Mouse (Mus musculus) adrenal gland, postnatal 4 days (tissue): Measurements from ENCODE around the gene Selenof. TPM values are rescaled to one million over a fixed set of nuclear protein-coding genes. Genes with fewer than 3 reads are reported as not detected.

Experiments
- DNase-seq, 2 experiments: peaks; one replicate each; pipeline ENCODE4 v3.0.0; 2021 to 2022; ENCODE audit warnings: low spot score in 2 of 2, mixed read lengths in 2 of 2
- long read RNA-seq, 2 experiments: library from polyadenylated mRNA; stranded (forward); transcript quantifications; one replicate each; pipeline ENCODE4 v2.0.0; 2021
- total RNA-seq, 2 experiments: library from RNA; stranded (reverse); gene quantifications; 2 replicates each; pipeline ENCODE4 v1.2.3; 2021

Gene Selenof
- 100 to 1,000 TPM; 288 to 291 TPM for total RNA-seq
- long read RNA-seq, experiment 1, transcript Selenof-201 (5 exons, 1,514 nt) = major isoform, 128 of 132 reads
- long read RNA-seq, experiment 1, partial matches to known transcripts = 4 of 132 reads
- long read RNA-seq, experiment 1, other reads (novel, unspliced or antisense) = 0 of 132 reads
- long read RNA-seq, experiment 2, transcript Selenof-201 (5 exons, 1,514 nt) = major isoform, 138 of 143 reads
- long read RNA-seq, experiment 2, partial matches to known transcripts = 5 of 143 reads
- long read RNA-seq, experiment 2, other reads (novel, unspliced or antisense) = 0 of 143 reads

DNA sequence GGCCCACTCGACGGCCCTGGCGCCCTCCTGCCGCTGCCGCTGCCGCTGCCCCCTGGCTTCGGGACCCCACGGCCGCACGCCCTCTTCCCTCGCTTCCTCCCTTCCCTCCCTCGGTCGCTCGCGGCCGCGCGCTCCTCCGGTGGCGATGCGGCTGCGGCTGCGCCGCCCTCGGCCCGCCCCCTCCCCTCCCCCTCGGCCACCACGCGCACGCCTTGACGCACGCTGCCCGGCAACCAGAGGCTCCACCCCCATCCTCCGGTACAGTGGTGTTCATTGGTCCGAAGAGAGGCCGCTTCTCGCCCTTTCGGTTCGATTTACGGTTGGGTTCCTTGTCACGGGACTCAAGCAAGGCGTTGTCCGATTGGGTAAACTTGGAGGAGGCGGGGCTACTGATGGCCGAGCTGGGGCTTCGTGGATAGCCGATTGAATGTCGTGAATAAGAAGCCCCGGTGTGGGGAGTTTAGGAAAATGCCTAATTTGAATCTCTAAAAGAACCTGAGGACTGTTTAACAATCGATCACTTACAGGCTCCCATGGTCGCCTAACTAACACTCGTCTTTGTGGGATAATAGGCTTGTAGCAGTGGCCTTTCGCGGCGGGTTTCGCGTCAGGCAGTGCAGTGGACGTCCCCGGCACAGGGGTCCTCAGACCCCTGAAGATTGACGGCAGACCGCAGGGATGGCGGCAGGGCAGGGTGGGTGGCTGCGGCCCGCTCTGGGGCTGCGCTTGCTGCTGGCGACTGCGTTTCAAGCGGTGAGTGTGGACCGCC is at the start of gene Selenof, which contains the start of gene Hs2st1:
Gene Selenof (plus strand): TSS at position 258 of the 769 bp plus-strand sequence.
Gene Hs2st1 (minus strand): TSS at position 135 of the 769 bp plus-strand sequence.
- DNase-seq = peak; percentile 85 to 93

DNA sequence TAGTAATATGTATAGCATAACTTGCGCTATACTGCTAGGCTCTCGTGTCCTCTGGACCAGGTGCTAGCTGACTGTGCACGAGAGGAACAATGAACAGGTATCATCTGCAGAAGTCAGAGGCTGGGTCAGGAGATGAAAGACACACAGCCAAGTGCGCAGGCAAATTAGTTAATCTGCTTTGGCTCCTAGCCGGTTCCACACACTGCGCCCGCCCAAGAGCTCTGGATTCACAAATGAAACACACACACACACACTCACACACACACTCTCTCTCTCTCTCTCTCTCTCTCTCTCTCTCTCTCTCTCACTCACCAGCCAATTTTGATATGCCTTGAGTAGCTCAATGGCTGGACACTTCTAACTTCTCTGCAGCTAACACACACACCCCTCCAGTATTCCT is 42.2 kb upstream of the Selenof start:
- no peak for DNase-seq

GRCm38 (mm10) chr3:144531023-144531422 is 39.1 kb upstream of the Selenof start:
- DNase-seq = no peak

DNA sequence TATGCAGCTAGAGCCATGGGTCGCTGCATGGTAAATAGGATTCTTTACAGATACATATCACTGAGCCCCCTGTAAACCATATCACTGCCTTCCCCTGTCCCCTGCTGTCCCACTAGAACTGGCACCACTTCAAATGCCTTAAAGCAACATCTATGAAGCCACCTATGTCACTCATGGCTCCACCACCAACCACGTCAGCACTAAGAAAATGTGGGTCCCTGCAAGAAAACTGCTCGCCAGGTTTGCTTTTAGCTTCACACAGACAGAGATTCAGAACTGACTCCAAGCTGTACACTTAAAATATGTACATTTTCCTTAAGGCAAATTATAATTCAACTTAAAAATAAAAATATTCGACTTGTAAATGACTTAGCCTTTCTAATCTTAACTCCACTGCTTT is 35.0 kb upstream of the Selenof start:
- no peak for DNase-seq

DNA sequence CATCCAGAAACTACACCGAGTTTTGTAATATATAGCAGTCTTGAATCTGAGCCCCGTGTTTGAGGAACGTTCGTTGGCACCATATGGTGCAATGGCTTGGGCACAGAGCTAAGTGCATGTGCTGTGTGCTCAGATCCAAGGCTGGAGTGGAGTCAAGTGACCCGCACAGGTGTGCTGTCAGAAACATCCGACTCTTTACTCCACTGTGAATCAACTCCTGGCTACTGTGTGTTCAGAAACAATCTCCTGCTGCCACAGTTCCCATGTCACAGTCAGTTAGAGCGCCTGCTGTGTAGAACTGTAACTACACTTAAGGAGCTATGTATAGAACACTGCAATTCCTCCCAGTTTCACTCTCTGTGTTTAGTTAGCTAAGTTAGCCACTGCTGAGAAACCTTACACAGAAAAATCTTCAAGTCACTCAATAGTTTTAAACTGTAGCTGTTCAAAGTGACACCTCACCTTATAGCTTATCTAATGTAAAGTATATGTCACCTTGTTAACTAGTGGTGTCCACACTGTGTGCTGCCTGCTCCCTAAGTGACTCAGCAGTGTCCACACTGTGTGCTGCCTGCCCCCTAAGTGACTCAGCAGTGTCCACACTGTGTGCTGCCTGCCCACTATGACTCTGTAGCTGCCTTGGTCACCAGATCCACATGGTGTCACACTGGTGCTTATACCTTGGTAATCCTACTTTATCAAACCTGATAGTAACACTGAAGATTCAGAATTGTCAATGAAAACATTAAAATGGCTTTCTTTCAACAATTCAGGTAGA is 32.8 kb upstream of the Selenof start:
- no peak for DNase-seq

GRCm38 (mm10) chr3:144539051-144539450 is 31.1 kb upstream of the Selenof start:
- DNase-seq = no peak

DNA sequence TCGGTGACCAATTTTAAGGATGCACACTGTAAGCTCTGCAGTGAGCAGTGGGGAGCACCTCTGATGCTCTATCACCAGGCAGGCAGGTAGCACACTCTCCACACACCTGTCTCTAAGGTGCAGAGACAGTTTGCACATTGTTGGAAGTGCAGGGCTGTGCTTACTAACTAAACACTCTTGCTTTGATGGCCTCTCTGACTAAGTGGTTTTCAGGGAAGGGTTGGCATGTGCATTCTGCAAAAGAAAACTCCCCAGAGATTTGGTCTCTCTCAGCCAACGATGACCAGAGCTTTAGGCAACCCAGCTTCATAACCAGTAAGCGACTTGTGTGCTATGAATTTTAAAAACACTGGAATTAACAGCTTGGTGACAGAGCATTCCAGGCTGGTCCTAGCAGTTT is 29.3 kb upstream of the Selenof start:
- DNase-seq = no peak

GRCm38 (mm10) chr3:144541906-144542438 is 28.1 kb upstream of the Selenof start:
- DNase-seq = no peak

GRCm38 (mm10) chr3:144545152-144545551 is 25.0 kb upstream of the Selenof start:
- DNase-seq = no peak

DNA sequence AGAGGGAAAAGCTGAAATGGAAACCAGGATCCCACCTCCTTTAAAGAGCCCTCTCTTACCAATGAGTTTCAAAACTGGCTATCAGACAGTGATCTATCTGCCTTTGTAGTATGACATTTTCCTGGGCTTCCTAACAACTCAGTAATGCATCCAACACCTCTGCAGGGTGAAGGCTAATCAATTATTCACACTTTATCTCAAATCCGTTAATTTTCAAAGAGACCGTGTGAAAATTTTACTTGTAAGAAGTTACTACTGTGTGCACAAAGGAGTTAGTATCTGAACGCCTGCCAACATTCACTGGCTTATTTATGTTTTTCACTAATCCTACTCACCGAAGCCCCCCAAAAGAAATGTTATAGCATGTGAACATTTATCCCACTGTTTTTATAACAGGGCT is 24.3 kb upstream of the Selenof start:
- DNase-seq = no peak

GRCm38 (mm10) chr3:144546490-144546889 is 23.6 kb upstream of the Selenof start:
- no peak for DNase-seq

DNA sequence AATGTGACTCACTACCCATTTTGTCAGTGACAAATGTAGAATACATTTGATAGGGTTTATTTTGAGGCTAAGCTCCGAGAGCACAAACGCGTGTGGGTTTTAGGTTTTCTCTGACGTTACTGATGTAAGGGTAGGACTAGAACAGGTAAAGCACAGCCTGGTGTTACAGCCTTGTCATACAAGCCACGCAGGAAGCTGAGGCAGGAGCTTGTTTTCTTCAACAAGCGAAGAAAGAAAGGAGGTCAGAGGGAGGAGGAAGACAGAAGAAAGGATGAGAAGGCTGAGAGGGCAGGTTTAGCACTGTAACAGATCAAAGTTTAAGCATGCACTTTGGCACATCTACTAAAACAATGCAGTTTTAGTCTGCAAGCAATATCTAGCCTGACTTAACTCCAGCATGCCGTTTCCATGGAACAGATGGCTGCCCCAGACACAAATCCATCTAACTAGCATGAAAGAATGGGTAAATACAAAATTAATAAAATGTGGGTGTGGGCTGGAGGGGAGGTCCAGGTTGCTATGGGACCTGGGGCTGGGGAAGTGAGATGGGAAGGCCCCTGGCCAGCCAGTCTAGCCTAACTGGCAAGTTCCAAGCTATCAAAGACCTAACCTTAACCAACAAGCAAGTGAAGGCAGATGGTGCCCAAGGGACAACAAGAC is 21.8 kb upstream of the Selenof start:
- no peak for DNase-seq

GRCm38 (mm10) chr3:144550036-144550435 is 20.1 kb upstream of the Selenof start:
- DNase-seq = no peak

DNA sequence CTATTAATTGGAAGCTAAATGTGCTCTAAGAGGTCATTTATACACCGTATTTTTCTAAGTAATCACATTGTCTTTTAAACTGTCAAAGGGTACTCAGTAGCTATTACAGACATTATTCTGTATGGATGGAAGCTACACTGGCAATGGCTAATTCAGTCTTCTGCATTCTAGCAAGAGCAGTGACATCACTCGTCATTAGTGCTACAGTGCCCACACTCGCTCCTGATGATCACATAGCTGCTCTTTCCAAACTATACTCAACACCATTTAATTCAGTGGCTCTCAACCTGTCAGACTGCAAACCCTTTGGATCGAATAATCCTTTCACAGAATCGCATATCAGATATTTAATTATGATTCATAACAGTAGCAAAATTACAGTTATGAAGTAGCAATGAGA is 19.4 kb upstream of the Selenof start:
- DNase-seq = no peak

GRCm38 (mm10) chr3:144551416-144551815 is 18.7 kb upstream of the Selenof start:
- no peak for DNase-seq

- DNase-seq = no peak
Observed at GRCm38 (mm10) chr3:144553942-144554341, 16.2 kb upstream of the Selenof start.

DNA sequence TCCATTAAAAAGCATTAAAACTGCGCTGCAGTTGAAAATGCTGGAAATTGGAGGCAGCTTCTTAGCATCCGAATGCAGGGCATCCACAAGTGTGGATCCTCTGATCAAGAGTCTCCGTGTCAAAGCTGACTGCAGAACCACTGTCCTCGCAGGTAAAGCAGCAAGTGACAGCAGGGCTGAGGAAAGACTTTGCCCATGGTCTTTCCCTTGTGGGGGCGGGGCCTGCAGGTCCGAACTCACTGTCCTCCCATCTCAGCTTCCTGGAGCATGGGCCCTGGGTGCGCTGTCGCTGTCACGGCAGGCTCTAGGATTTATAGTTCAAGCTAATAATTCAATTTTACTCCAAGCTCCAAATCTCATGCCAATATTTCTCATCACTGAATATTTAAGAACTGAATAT is 15.6 kb upstream of the Selenof start:
- no peak for DNase-seq

DNA sequence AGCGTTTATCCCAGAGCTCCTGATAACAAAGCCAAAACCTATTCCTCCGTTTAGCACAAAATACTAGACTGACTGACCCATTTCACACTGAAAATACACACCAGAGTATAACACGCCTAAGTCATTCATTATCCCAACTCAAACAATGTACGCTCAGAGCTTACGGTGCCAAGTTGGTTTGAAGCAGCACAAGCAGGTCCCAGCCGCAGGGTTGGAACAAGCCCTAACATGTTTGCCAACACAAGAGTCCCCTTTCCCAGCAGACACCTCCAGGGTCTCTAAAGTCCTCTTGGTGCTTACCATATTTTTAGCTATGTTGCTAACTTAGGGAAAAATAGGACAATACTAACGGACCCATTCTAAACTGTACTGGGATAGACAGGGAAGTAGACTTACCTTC is 15.0 kb upstream of the Selenof start:
- no peak for DNase-seq

DNA sequence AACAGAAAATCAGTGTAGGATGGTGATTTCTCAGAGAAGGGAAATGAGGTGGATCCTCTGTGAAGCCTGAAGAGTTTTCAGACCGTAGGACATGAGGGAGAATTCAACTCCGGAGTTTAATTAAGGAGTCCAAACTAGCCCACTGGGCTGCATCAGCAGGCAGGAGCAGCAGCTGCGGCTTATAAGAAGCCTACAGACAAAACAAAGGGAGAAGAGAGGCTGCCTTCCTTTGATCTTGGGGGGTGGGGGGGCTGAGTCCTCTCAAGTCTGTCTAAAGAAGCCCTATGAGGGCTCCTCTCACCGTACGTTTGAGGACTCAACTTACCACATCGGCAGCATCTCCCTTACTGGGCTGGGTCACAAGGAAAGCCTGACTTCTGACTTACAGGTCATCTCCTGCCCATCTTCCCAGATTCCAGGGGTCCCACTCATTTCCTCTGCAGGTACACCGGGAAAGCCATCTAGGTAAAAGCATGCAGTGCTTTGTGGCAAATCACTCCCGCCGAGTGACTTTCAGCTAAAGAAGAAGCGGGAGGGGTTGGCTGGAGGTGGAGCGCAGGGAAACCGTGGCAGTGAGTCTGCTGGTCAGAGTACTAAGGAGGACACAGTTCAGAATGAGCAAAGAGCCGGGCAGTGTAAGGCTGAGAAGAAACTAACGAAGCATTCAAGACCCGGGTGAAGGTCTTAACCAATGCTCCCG is 13.3 kb upstream of the Selenof start:
- DNase-seq = no peak

- no peak for DNase-seq
Observed at GRCm38 (mm10) chr3:144558274-144558673, 11.8 kb upstream of the Selenof start.
